Mouse (Mus musculus) heart, embryonic 10.5 days (tissue): ENCODE measurements around the gene Ykt6. TPM values are rescaled to one million over a fixed set of nuclear protein-coding genes. Genes with fewer than 3 reads are reported as not detected.

Experiments
- DNase-seq: peaks from one replicate; pipeline ENCODE4 v3.0.0-alpha.2; 2017; ENCODE audit warnings: low spot score
- H3K27ac ChIP-seq: fragments of 300-500 bp; sonication (generic); 2 replicates; pipeline ENCODE4 v1.5.1; 2016; ENCODE audit warnings: mild to moderate bottlenecking
- H3K27me3 ChIP-seq: fragments of 300-500 bp; sonication (generic); 2 replicates; pipeline ENCODE4 v1.6.1; 2016; ENCODE audit warnings: mild to moderate bottlenecking; ENCODE audit not compliant: poor library complexity, insufficient read depth, severe bottlenecking
- H3K36me3 ChIP-seq: fragments of 300-500 bp; sonication (generic); 2 replicates; pipeline ENCODE4 v1.6.1; 2016; ENCODE audit warnings: mild to moderate bottlenecking, moderate library complexity
- H3K4me1 ChIP-seq: fragments of 300-500 bp; sonication (generic); 2 replicates; pipeline ENCODE4 v1.6.1; 2016; ENCODE audit warnings: mild to moderate bottlenecking
- H3K4me3 ChIP-seq: fragments of 300-500 bp; sonication (generic); 2 replicates; pipeline ENCODE4 v1.5.1; 2016; ENCODE audit warnings: mild to moderate bottlenecking, moderate library complexity
- H3K9me3 ChIP-seq: fragments of 300-500 bp; sonication (generic); 2 replicates; pipeline ENCODE4 v1.6.1; 2016; ENCODE audit warnings: mild to moderate bottlenecking, moderate library complexity
- WGBS: fragments of 180-500 bp; shearing (Covaris S2); methylation state at CpG from one replicate; pipeline ENCODE4 v1.1.7; 2016; 5-methylcytosine and 5-hydroxymethylcytosine counted together
- polyA plus RNA-seq: library from polyadenylated mRNA; unstranded; fragments of >200 nt; fragmentation: Nextera tagmentation; extraction: Ambion mirVana; gene quantifications from 2 replicates; pipeline ENCODE4 v1.2.1, GENCODE M21; 2016

Gene Ykt6
- polyA plus RNA-seq, 1 experiment from 2014 or later = 56.7 TPM

- Histone ChIP-seq H3K27me3 (peaks cover 22% of the 10 kb centered on the region; the same call in 1 of the 2 replicates), H3K4me1 (no peaks in the 10 kb centered on the region), H3K27ac (no peak overlapping the region), H3K36me3 (no peaks in the 10 kb centered on the region), H3K4me3 (no peak overlapping the region), H3K9me3 (no peaks in the 10 kb centered on the region)
- DNase-seq = no peak
- 0% methylated on average over 3 of the region's 3 CpGs for whole genome bisulfite sequencing
These were observed 60.9 kb downstream of the Ykt6 start for GRCm38 (mm10) chr11:6016368-6016767.

- Histone ChIP-seq H3K9me3 (no peaks in the 10 kb centered on the region), H3K27ac (no peak overlapping the region), H3K4me3 (no peak overlapping the region), H3K4me1 (no peaks in the 10 kb centered on the region), H3K27me3 (peaks cover 26% of the 10 kb centered on the region; the same call in 1 of the 2 replicates), H3K36me3 (no peaks in the 10 kb centered on the region)
- no peak for DNase-seq
- WGBS = 57% methylated on average over 9 of the region's 9 CpGs
These were observed 61.4 kb downstream of the Ykt6 start for GRCm38 (mm10) chr11:6016797-6017395.

Other genes starting within 250 kb of the Ykt6 start
- gene Mrps24, start 240.0 kb upstream of the Ykt6 start, polyA plus RNA-seq = 177 and 181 TPM in 2 replicates
- gene Urgcp, start 193.3 kb upstream of the Ykt6 start, polyA plus RNA-seq = 21.3 and 29.9 TPM in 2 replicates
- 101 and 114 TPM in 2 replicates for gene Dbnl, start 167.2 kb upstream of the Ykt6 start, polyA plus RNA-seq
- gene Pgam2, start 152.0 kb upstream of the Ykt6 start, polyA plus RNA-seq = 479 and 714 TPM in 2 replicates
- 8.9 and 11.1 TPM in 2 replicates for gene Polm, start 117.7 kb upstream of the Ykt6 start, polyA plus RNA-seq
- 22.4 and 25.7 TPM in 2 replicates for gene Aebp1, start 93.7 kb upstream of the Ykt6 start, polyA plus RNA-seq
- gene Pold2, start 77.4 kb upstream of the Ykt6 start, polyA plus RNA-seq = 140 and 162 TPM in 2 replicates
- 6,952 and 8,117 TPM in 2 replicates for gene Myl7, start 56.9 kb upstream of the Ykt6 start, polyA plus RNA-seq
- gene Gck, start 5.6 kb upstream of the Ykt6 start, polyA plus RNA-seq = 2.1 and 2.6 TPM in 2 replicates
- gene Camk2b, start 110.7 kb downstream of the Ykt6 start, polyA plus RNA-seq = 1.8 and 2.3 TPM in 2 replicates
- 0.14 and 0.43 TPM in 2 replicates for gene A730071L15Rik, start 244.3 kb downstream of the Ykt6 start, polyA plus RNA-seq
- gene Nudcd3, start 244.7 kb downstream of the Ykt6 start, polyA plus RNA-seq = 37.1 and 37.4 TPM in 2 replicates